Mouse (Mus musculus) liver, embryonic 15.5 days (tissue): ENCODE results near the gene Fer1l4. TPM values are rescaled to one million over a fixed set of nuclear protein-coding genes. Genes with fewer than 3 reads are reported as not detected.

ENCODE experiments used
- ATAC-seq: fragments of 200-750 bp; cut with Nextera tagmentation; 2 replicates; pipeline ENCODE4 v1.8.0; 2017; ENCODE audit warnings: moderate number of reproducible peaks, mild to moderate bottlenecking, moderate library complexity; ENCODE audit not compliant: insufficient read depth
- H3K27ac ChIP-seq: fragments of 300-500 bp; sonication (generic); replicated peaks from 2 replicates; pipeline ENCODE4 v1.5.1; 2015; ENCODE audit warnings: mild to moderate bottlenecking, inconsistent platforms
- H3K27me3 ChIP-seq: fragments of 300-500 bp; sonication (generic); 2 replicates; pipeline ENCODE4 v1.6.1; 2015; ENCODE audit warnings: mild to moderate bottlenecking, inconsistent platforms
- H3K36me3 ChIP-seq: fragments of 300-500 bp; sonication (generic); replicated peaks from 2 replicates; pipeline ENCODE4 v1.6.1; 2015; ENCODE audit warnings: moderate library complexity, mild to moderate bottlenecking, inconsistent platforms
- H3K4me1 ChIP-seq: fragments of 300-500 bp; sonication (generic); replicated peaks from 2 replicates; pipeline ENCODE4 v1.6.1; 2015; ENCODE audit warnings: inconsistent platforms
- H3K4me2 ChIP-seq: fragments of 300-500 bp; sonication (generic); 2 replicates; pipeline ENCODE4 v1.6.1; 2015; ENCODE audit warnings: moderate library complexity, mild to moderate bottlenecking, inconsistent platforms
- H3K4me3 ChIP-seq: fragments of 300-500 bp; sonication (generic); replicated peaks from 2 replicates; pipeline ENCODE4 v1.5.1; 2015; ENCODE audit warnings: mild to moderate bottlenecking, inconsistent platforms
- H3K9ac ChIP-seq: fragments of 300-500 bp; sonication (generic); 2 replicates; pipeline ENCODE4 v1.6.1; 2015; ENCODE audit warnings: moderate library complexity, mild to moderate bottlenecking, inconsistent platforms
- H3K9me3 ChIP-seq: fragments of 300-500 bp; sonication (generic); replicated peaks from 2 replicates; pipeline ENCODE4 v1.6.1; 2016; ENCODE audit warnings: inconsistent platforms
- WGBS: fragments of 180-500 bp; shearing (Covaris S2); methylation state at CpG from one replicate; pipeline ENCODE4 v1.1.7; 2015; ENCODE audit warnings: mixed read lengths; ENCODE audit not compliant: insufficient replicate concordance; 5-methylcytosine and 5-hydroxymethylcytosine counted together
- polyA plus RNA-seq: library from polyadenylated mRNA; unstranded; fragments of >200 nt; fragmentation: Nextera tagmentation; extraction: Ambion mirVana; gene quantifications from 2 replicates; pipeline ENCODE4 v1.2.1, GENCODE M21; 2015

The Fer1l4 gene
- polyA plus RNA-seq, 1 experiment from 2014 or later, result not detected

DNA sequence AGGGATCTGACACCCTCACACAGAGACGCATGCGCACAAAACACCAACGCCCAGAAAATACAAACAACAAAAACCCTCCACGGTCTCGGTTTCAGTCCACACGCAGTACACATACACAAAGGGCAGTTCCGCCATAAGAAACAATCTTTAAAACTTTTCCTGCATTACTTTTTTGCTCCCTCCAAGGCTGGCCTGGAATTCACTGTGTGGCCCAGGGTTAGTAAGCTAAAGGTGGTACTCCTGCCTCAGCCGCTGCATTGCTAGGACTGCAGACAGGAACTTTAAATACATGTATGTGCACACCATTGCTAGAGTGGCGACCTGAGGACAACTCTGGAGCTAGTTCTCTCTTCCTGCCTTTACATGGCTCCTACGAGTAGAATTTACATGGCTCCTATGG, 18.5 kb upstream of the Fer1l4 start:
- H3K36me3 ChIP-seq, result peaks cover 54% of the 10 kb centered on the region
- 86% methylated on average over 10 of the region's 10 CpGs for WGBS

DNA sequence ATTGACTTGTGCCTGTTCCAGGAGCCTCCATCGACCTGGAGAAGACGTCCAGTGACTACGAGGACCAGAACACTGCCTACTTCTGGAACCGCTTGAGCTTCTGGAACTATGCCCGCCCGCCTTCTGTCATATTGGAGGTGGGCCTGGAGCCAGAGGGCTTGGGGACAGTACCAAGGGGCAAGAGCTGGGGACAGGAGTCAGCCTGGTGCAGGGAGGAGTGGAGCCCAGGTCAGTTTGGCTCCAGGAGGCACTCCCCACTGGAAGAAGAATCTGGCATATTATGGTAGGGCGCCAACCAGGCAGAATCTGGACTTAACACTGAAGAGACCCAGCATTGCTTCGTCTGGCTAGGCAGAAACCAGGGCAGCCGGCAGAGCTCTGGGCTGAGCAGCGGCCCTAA, 15.2 kb upstream of the Fer1l4 start:
- Histone ChIP-seq H3K4me2 (no peak overlapping the region), H3K36me3 (peaks cover 21% of the 10 kb centered on the region), H3K27me3 (peaks cover 8% of the 10 kb centered on the region; the same call in 1 of the 2 replicates), H3K4me3 (no peak overlapping the region), H3K9ac (no peak overlapping the region), H3K4me1 (peaks cover 23% of the 10 kb centered on the region), H3K9me3 (no peaks in the 10 kb centered on the region), H3K27ac (no peak overlapping the region)
- no peak for ATAC-seq
- WGBS, result 86% methylated on average over 10 of the region's 10 CpGs

More for the DNA sequence above, 18.5 kb upstream of the Fer1l4 start:
- Histone ChIP-seq H3K4me1 (peaks cover 8% of the 10 kb centered on the region), H3K4me3 (no peak overlapping the region), H3K9me3 (no peaks in the 10 kb centered on the region), H3K9ac (no peak overlapping the region), H3K27me3 (no peaks in the 10 kb centered on the region), H3K27ac (no peak overlapping the region), H3K4me2 (no peak overlapping the region)
- ATAC-seq, result no peak

DNA sequence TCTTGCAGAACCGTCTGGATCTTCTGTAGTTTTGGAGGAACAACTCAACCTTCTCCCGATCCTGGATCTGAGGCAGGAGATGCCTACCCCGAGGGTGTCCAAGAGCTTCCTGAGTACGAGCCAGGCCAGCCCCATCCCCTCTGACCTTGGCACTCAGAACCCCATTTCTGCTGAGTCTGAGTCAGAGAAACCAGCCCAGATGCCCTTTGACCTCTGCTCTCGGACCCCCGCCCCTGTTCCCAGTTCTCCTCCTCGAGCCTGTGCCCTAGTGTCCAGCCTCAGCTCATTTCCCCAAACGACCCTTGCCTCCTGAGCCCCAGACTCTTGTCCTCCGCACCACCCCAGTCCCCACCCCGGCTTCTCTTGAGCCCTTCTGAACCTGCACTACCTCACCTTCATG, 13.4 kb upstream of the Fer1l4 start:
- Histone ChIP-seq H3K4me1 (peaks cover 23% of the 10 kb centered on the region), H3K27me3 (peaks cover 8% of the 10 kb centered on the region; the same call in 1 of the 2 replicates), H3K9me3 (no peaks in the 10 kb centered on the region), H3K36me3 (peaks cover 8% of the 10 kb centered on the region; the same call in 1 of the 2 replicates), H3K4me2 (peak overlapping the region; percentile 99), H3K27ac (no peak overlapping the region), H3K4me3 (peak overlapping the region; percentile 67), H3K9ac (peak overlapping the region; percentile 67; the same call in 1 of the 2 replicates)
- 30% methylated on average over 10 of the region's 10 CpGs for WGBS
- no peak for ATAC-seq

DNA sequence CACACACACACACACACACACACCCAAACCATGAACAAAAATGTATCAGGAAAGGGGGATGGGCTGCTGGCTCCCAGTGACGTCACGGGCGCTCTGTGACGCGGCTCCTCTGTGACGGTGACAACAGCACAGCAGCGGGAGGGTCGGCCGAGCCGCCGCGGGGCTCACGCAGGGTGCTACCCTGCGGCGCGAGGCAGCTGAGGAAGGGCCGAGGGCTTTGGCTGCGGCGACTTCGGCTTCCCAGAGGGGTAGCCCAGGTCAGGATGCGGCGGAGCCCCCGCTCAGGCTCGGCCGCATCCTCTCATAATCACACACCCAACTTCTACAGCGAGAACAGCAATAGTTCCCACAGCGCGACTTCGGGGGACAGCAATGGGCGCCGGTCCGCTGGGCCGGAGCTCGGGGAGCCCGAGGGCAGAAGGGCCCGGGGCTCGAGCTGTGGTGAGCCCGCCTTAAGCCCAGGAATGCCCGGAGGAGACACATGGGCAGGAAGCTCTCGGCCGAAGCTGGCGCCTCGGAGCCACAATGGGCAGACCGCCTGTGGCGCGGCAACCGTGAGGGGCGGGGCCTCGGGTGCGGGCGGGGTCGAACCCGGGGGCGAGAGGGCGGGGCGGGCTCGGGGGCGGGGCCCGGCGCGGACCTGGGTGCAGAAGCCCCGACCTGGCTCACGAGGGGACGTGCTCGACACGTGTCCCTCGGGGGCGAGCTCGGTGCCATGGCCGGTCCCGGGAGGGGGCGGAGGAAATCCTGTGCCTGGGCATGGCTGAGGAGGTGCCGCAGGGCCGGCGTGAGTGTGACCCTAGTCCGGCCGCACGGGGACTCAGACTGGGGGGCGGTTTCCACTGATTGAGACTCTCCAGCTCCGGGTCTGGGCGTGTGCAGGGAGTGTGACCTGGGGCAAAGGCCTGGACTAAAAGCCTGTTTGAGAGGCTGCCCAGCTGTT, 12.6 kb upstream of the Fer1l4 start, which contains the start of gene Spag4:
Gene Spag4, plus strand, starts transcription at position 77 of the 943 bp plus-strand sequence.
- peaks cover 8% of the 10 kb centered on the region; the same call in 1 of the 2 replicates for H3K36me3 ChIP-seq
- no peaks in the 10 kb centered on the region for H3K9me3 ChIP-seq
- WGBS, result under 1% methylated on average over 81 of the region's 81 CpGs
- peaks cover 8% of the 10 kb centered on the region; the same call in 1 of the 2 replicates for H3K27me3 ChIP-seq
- peaks cover 23% of the 10 kb centered on the region for H3K4me1 ChIP-seq
- ATAC-seq, result peak; percentile 83
- H3K9ac ChIP-seq, result peak within 1 kb of the TSS; percentile 67
- peak within 1 kb of the TSS; percentile 99 for H3K4me2 ChIP-seq
- peak within 1 kb of the TSS; percentile 67 for H3K4me3 ChIP-seq
- peak within 1 kb of the TSS; percentile 65 for H3K27ac ChIP-seq

DNA sequence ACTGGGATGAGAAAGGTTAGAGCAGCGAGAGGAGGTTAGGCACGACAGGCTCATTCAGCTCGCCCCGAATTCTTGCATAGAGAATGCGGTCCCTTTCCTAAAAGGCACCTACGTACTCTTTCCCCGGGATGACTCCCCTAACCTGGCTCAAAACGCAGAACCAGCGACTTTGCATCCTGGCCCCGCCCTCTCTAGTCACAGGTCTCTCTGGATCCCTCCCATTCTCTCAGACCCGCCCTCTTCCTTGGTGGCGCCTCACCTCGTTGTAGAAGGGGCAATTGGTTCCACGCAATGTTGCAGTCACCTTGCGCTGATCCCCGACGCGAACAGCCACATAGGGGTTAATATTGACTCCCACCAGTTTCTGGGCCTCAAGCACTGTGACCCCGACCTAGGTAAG, 4.8 kb downstream of the Fer1l4 start:
- H3K36me3 ChIP-seq, result no peaks in the 10 kb centered on the region
- H3K4me1 ChIP-seq, result no peaks in the 10 kb centered on the region
- no peak overlapping the region for H3K9ac ChIP-seq
- no peak overlapping the region for H3K27ac ChIP-seq
- peaks cover 65% of the 10 kb centered on the region for H3K27me3 ChIP-seq
- no peak overlapping the region for H3K4me2 ChIP-seq
- H3K4me3 ChIP-seq, result no peak overlapping the region
- ATAC-seq, result no peak
- WGBS, result 10% methylated on average over 19 of the region's 19 CpGs
- H3K9me3 ChIP-seq, result no peaks in the 10 kb centered on the region

DNA sequence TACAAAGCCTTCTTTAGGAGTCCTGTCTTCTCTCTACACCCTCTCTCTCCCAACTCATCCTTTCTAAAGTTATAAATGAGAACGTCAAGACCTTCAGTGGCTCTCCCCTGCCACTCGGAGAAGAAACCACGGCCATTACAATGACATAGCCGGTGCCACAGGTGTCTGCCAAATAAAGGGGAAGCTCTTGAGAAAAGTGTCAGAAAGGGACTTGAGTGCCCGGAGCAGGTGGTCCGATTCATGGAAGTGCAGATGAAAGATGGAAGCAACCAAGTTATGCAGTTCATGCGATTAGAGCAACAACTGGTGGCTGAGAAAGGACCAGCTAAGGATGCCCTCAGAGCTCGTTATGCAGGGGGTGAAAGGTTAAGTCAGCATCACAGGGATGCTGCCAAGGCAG, 9.8 kb downstream of the Fer1l4 start:
- ATAC-seq, result no peak
- Histone ChIP-seq H3K27ac (no peak overlapping the region), H3K36me3 (no peaks in the 10 kb centered on the region), H3K27me3 (peaks cover 32% of the 10 kb centered on the region), H3K9ac (no peak overlapping the region), H3K4me1 (no peaks in the 10 kb centered on the region), H3K4me2 (no peak overlapping the region), H3K9me3 (no peaks in the 10 kb centered on the region), H3K4me3 (no peak overlapping the region)
- 59% methylated on average over 8 of the region's 8 CpGs for WGBS

DNA sequence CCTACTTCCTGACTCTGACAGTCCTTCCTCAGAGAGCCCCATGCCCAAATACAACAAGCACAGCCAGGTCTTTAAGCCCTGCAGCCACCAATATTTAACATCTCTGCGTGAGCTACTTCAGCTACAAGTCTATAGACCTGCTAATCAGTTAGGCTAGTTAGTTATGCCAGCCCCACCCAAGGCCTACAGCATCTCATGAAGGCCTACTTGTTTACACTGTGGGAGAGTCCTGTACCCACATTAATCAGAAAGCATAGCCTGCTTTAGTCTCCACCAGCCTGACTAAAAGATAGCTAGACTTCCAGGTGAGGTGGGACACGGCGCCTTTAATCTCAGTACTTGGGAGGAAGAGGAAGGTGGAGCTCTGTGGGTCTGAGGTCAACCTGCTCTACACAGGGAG, 13.4 kb downstream of the Fer1l4 start:
- ATAC-seq, result no peak
- no peak overlapping the region for H3K4me3 ChIP-seq
- H3K9me3 ChIP-seq, result no peaks in the 10 kb centered on the region
- H3K4me2 ChIP-seq, result no peak overlapping the region
- H3K4me1 ChIP-seq, result no peaks in the 10 kb centered on the region
- no peak overlapping the region for H3K27ac ChIP-seq
- WGBS, result 79% methylated on average over 3 of the region's 3 CpGs
- peaks cover 9% of the 10 kb centered on the region; the same call in 1 of the 2 replicates for H3K27me3 ChIP-seq
- no peaks in the 10 kb centered on the region for H3K36me3 ChIP-seq
- no peak overlapping the region for H3K9ac ChIP-seq

DNA sequence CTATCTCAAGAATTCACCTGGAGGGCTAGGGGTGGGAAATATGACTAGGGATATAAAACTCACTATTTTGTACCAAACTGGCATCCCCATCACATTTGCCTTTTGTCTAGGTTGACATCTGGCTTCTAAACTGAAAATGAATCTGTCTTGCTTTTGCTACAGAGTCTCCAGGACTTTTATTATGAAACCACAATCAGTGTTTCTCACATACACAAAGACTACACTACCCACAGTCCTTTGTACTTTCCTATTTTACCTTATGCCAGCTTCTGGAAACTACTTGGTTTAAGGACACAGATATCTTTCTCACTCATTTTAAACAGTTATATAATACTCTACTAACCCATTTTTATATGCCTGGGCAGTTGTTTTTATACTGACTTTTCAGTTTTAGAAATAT, 27.3 kb downstream of the Fer1l4 start:
- Histone ChIP-seq H3K4me3 (no peak overlapping the region), H3K27me3 (no peaks in the 10 kb centered on the region), H3K27ac (no peak overlapping the region), H3K4me2 (no peak overlapping the region), H3K36me3 (no peaks in the 10 kb centered on the region), H3K4me1 (peaks cover 35% of the 10 kb centered on the region), H3K9ac (no peak overlapping the region), H3K9me3 (no peaks in the 10 kb centered on the region)
- ATAC-seq, result no peak

DNA sequence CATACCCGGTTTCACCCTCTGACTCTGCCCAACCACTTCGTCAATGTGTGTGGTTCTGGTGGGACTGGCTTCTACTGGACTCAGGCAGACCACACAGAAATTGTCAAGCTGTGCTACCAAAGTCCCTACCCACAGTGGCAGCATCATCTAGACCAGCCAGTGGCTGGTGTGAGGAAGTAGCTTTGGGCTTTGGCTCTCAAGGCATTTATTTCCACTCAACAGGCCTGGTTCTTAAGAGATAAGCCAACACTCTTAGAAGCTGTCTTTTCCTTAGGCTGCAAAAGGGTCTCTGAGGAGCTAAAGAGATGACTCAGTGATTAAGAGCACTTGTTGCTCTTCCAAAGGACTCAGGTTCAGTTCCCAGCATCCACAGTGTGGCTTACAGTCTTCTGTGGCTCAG, 31.0 kb downstream of the Fer1l4 start:
- Histone ChIP-seq H3K27me3 (no peaks in the 10 kb centered on the region), H3K4me1 (peaks cover 40% of the 10 kb centered on the region), H3K36me3 (peaks cover 21% of the 10 kb centered on the region), H3K27ac (peak overlapping the region; percentile 54), H3K9ac (no peak overlapping the region), H3K9me3 (no peaks in the 10 kb centered on the region), H3K4me2 (no peak overlapping the region), H3K4me3 (no peak overlapping the region)
- ATAC-seq, result peak; percentile 61
- 45% methylated on average over 2 of the region's 2 CpGs for WGBS

DNA sequence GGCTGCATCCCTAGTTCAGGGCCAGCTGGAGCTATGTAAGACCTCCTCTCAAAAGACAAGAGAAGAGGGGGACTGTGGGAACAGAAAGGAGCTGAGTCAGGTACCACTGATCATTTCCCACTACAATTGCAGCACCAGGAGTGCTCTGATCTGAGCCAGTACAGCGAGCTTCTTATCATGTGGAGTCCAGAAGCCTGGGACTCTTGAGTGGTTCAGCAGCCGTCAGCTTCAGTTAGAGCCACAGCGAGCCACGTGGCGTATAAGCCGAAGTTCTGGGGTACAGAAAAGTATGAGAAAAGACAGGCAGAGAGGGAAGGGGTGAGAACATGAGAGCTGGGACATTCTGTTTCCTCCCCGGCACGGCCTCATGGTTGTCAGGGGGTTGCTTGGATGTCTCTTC, 31.5 kb downstream of the Fer1l4 start:
- Histone ChIP-seq H3K4me3 (no peak overlapping the region), H3K27me3 (no peaks in the 10 kb centered on the region), H3K9me3 (no peaks in the 10 kb centered on the region), H3K4me2 (no peak overlapping the region), H3K9ac (peak overlapping the region; percentile 29; the same call in 1 of the 2 replicates), H3K36me3 (peaks cover 26% of the 10 kb centered on the region), H3K27ac (peak overlapping the region; percentile 54), H3K4me1 (peaks cover 40% of the 10 kb centered on the region)
- ATAC-seq, result peak; percentile 76
- WGBS, result 30% methylated on average over 8 of the region's 8 CpGs

DNA sequence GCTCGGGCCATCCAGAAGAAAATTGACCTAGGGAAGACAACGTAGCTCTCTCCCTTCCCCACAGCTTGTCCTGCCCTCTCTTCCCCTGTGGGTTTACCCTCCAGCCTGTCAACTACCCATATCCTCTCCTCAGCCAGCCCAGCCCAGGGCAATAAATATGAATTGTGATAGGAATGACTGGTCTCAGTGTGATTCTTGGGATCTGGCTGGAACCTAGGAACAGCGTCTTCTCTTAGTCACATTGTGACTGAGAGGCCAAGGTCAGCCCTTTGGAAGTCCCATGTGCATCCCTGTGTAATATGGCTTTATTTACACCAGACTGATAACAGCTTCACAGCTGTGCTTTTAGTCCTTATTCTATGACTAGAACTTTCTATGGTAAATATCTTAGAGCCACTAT, 34.6 kb downstream of the Fer1l4 start:
- H3K9ac ChIP-seq, result no peak overlapping the region
- H3K27me3 ChIP-seq, result no peaks in the 10 kb centered on the region
- H3K4me1 ChIP-seq, result peaks cover 31% of the 10 kb centered on the region
- H3K36me3 ChIP-seq, result peaks cover 57% of the 10 kb centered on the region
- no peak overlapping the region for H3K27ac ChIP-seq
- no peak overlapping the region for H3K4me3 ChIP-seq
- ATAC-seq, result no peak
- WGBS, result 78% methylated on average over 3 of the region's 3 CpGs
- no peaks in the 10 kb centered on the region for H3K9me3 ChIP-seq
- H3K4me2 ChIP-seq, result no peak overlapping the region
